Mouse (Mus musculus) heart, adult 10 weeks (tissue): ENCODE results near the gene Ccdc62. TPM values are rescaled to one million over a fixed set of nuclear protein-coding genes. Genes with fewer than 3 reads are reported as not detected.

Source experiments
- polyA plus RNA-seq: library from polyadenylated mRNA; stranded (reverse); fragments of 350-450 nt; fragmentation: Illumina TruSeq; extraction: RNeasy Lipid Tissue Mini Kit (QIAGEN cat#74804); gene quantifications from one replicate; pipeline ENCODE4 v1.2.3, GENCODE M21; 2014; ENCODE audit warnings: low read depth, low replicate concordance

Ccdc62 gene
- 5.4 TPM for polyA plus RNA-seq

GRCm38 (mm10) chr5:123930508-123930989 is at the start of gene Ccdc62:
Gene Ccdc62 (plus strand): TSS chr5:123930679.

GRCm38 (mm10) chr5:123906976-123907630 is 23.4 kb upstream of the Ccdc62 start, which contains the start of gene Denr:
Gene Denr (plus strand): TSS chr5:123907175.

DNA sequence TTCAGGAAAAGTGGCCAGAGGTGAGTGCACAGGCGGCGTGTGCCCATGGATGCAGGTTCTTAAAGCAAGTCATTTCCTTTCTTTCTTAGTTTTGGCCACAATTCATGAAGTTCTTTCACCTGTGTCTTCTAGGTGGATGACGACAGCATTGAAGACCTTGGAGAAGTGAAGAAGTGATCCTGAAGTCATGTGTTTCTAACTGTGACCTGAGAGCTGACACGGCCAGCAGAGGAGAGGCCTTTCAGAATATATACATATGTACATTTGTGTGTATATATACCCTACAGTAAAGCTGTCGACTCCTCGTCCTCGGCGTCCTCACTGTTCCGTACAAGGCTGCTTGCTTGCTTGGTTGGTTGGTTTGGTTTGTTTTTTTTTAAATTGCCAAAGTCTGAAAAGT is 3.4 kb upstream of the Ccdc62 start, which contains the start of gene Gm43518:
Gene Gm43518, plus strand, starts transcription at position 301 of the 400 bp plus-strand sequence.

GRCm38 (mm10) chr5:123973299-123974178 is 43.1 kb downstream of the Ccdc62 start, which contains the start of gene Hip1r:
Gene Hip1r (plus strand): TSS chr5:123973628.

Other genes starting within 250 kb of the Ccdc62 start
- 192 TPM for gene Clip1, start 246.1 kb upstream of the Ccdc62 start, polyA plus RNA-seq
- gene Zcchc8, start 209.6 kb upstream of the Ccdc62 start, polyA plus RNA-seq, result 28.3 TPM
- gene Rsrc2, start 181.3 kb upstream of the Ccdc62 start, polyA plus RNA-seq, result 76.0 TPM
- gene Kntc1, start 181.0 kb upstream of the Ccdc62 start, polyA plus RNA-seq, result not detected
- gene Hcar2, start 65.2 kb upstream of the Ccdc62 start, polyA plus RNA-seq, result not detected
- 0.34 TPM for gene Hcar1, start 50.7 kb upstream of the Ccdc62 start, polyA plus RNA-seq
- 58.8 TPM for gene Denr, start 23.5 kb upstream of the Ccdc62 start, polyA plus RNA-seq
- 1.0 TPM for gene Gm43518, start 3.3 kb upstream of the Ccdc62 start, polyA plus RNA-seq
- gene Hip1r, start 42.9 kb downstream of the Ccdc62 start, polyA plus RNA-seq, result 11.0 TPM
- gene Vps37b, start 101.6 kb downstream of the Ccdc62 start, polyA plus RNA-seq, result 17.6 TPM
- 8.5 TPM for gene Abcb9, start 165.1 kb downstream of the Ccdc62 start, polyA plus RNA-seq
- gene Ogfod2, start 181.6 kb downstream of the Ccdc62 start, polyA plus RNA-seq, result 23.0 TPM
- gene Arl6ip4, start 185.4 kb downstream of the Ccdc62 start, polyA plus RNA-seq, result 34.7 TPM